Mouse (Mus musculus): ENCODE results near the gene Tectb. TPM values are rescaled to one million over a fixed set of nuclear protein-coding genes. Genes with fewer than 3 reads are reported as not detected.

The Tectb gene
- total RNA-seq, 2 experiments from 2014 or later: 0.21 TPM; not detected in 1

DNA sequence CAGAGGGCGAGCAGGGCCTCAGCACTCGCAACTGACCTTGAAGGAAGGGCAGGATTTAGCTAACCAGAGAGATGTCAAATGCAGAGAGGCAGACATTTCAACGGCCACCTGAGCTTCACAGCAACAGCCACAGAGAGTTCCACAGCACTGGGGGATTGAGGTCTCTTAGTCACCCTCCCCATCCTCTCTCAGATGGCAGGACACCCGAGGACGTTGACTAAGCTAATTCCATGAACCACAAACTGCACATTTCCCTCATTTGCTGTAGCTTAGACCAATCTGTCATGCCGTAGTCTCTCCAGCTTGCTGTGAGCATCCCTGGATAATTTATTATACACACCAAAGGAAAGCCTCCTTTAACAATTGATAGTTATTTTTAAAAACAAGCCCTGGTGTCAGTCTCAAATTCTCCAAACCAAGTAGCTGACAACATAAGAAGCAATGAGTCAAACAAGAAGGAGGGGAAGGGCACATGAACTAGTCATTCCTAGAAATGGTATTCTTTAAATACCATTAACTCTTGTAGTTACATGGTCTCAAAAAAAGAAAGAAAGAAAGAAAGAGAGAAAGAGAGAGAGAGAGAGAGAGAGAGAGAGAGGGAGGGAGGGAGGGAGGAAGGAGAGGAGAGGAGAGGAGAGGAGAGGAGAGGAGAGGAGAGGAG, 59.4 kb downstream of the Tectb start:
- no peak for DNase-seq (ENCODE audit: low spot score)
- intact Hi-C loops (cut with DNase I): no loop called here

DNA sequence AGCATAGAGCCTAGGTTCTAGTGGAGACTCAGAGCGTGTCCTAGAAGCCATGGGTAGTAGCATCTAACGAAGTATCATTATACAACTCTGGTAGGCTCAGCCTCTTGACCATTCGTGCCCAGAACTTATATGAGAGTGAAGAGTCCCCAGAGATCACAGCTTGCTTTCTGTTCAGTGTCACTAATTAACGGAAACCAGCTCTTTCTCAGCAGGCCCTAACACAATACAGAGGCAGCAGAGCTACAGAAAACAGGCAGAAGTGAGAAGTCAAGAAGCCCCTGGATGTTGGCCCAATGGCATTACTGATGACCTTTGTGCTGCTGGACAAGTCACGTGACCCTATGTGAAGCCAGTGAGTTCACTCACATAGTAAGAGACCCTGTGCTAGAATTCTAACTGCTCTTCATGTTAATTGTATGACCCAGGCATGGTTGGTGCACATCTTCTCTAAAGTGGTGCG, 60.7 kb downstream of the Tectb start, which contains the start of gene Gucy2g:
Gene Gucy2g, minus strand, starts transcription at position 51 of the 460 bp plus-strand sequence.
- DNase-seq (ENCODE audit: low spot score): no peak
- intact Hi-C loops (cut with DNase I): no loop called here

DNA sequence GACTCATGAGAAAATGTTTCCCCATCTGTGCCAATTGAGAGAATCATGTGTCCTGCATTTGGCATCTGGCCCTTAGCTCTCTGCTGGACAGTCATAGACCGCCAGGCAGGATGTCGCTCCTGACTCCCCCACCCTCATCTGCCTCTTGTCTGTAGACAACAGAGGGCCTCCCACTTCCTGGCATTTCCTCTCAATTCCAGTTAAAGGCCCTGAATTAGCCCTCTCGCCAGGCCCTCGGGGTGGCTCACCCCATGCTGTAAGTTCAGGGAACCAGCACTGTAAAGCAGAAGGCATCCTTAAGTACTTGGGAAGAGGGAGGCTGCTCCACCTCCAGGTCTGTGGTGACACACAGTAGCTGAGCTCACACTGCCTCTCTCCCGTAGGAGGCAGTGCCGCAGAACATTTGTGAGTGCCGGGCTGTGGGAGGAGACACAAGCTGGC, 64.3 kb downstream of the Tectb start:
- intact Hi-C loops (cut with DNase I): no loop called here
- peak; percentile 77 for DNase-seq (ENCODE audit: low spot score)

Small RNA genes within 50 kb of the gene (microRNA-seq; reads per million reads assigned to microRNA genes)
- 0.83 reads per million for gene Mir6715

Other genes starting within 250 kb of the Tectb start
- 100 to 1,000 TPM; 143 to 173 TPM for gene Gpam, start 53.5 kb upstream of the Tectb start, total RNA-seq (2021)
- under 1 TPM; 0.08 to 0.10 TPM for gene Gucy2g, start 60.5 kb downstream of the Tectb start, total RNA-seq (2021)
- 10 to 100 TPM; 10.8 to 11.4 TPM for gene Acsl5, start 71.2 kb downstream of the Tectb start, total RNA-seq (2021)
- gene Zdhhc6, start 135.3 kb downstream of the Tectb start, total RNA-seq (2021): 10 to 100 TPM; 19.1 to 19.3 TPM
- gene Vti1a, start 135.6 kb downstream of the Tectb start, total RNA-seq (2021): 10 to 100 TPM; 14.0 to 16.5 TPM